Mouse (Mus musculus) C2C12 (cell line): ENCODE data around the gene Dnajc17.

Source experiments
- CEBPB ChIP-seq: IDR thresholded peaks from one replicate; pipeline ENCODE4 v1.6.1; 2011; ENCODE audit warnings: low read depth, mild to moderate bottlenecking, control low read depth, moderate library complexity
- CTCF ChIP-seq: IDR thresholded peaks from one replicate; pipeline ENCODE4 v1.5.1; 2011; ENCODE audit not compliant: control insufficient read depth, insufficient read depth, insufficient read length
- FOSL1 ChIP-seq: IDR thresholded peaks from one replicate; pipeline ENCODE4 v1.8.0; 2011; ENCODE audit warnings: mild to moderate bottlenecking, low read length; ENCODE audit not compliant: poor library complexity, insufficient read depth, severe bottlenecking
- MAX ChIP-seq: IDR thresholded peaks from one replicate; pipeline ENCODE4 v1.6.1; 2011; ENCODE audit warnings: mild to moderate bottlenecking, control low read depth
- MYOG ChIP-seq: IDR thresholded peaks from one replicate; pipeline ENCODE4 v1.6.1; 2011; ENCODE audit not compliant: control insufficient read depth, insufficient read length; ENCODE audit errors: extremely low read depth
- USF1 ChIP-seq: IDR thresholded peaks from one replicate; pipeline ENCODE4 v1.6.1; 2011; ENCODE audit warnings: low read depth, mild to moderate bottlenecking, control low read depth, moderate library complexity

DNA sequence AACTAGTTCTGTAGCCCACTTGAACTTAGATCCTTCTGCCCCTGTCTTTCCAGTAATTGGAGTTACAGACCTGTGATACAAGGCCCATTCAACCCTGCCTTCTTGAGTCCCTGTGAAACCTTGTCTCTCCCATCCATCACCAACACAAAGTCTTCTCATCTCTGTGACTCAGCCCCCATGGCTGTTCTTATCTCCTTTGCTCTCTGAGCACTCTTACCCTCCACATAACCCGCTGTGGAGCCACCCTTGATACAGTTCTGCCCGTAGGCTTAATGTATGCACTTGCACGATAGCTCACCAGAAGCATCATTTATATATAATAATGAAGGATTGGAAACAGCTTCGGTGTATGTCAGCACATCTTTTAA, 32.2 kb upstream of the Dnajc17 start:
- no peak for TF ChIP-seq CTCF
- TF ChIP-seq MAX, result no peak
- no peak for TF ChIP-seq USF1
- TF ChIP-seq MYOG, result no peak
- no peak for TF ChIP-seq CEBPB
- no peak for TF ChIP-seq FOSL1
